Mouse (Mus musculus): ENCODE data around the gene Zfp536. TPM values are rescaled to one million over a fixed set of nuclear protein-coding genes. Genes with fewer than 3 reads are reported as not detected.

The Zfp536 gene
- polyA plus RNA-seq, 1 experiment from 2014 or later, result 3.2 TPM

DNA sequence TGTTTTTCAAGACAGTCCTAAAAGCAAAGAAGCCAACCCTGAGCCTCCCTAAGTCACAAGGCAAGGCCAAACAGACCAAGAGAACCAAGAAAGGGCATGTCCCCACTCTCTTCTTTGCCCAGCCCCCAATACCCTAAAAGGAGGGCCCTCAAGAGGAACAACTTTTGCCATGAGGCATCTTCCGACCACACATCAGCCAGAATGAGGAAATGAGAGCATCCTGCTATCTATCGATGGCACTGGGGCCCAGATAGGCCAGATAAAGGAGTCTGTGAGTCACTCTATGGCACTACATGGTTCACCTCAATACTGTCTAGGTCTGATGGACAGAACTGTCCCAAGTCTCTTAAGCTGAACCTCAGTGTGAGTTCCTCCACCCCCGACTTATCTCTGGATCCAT is 335.6 kb downstream of the Zfp536 start:
- TF ChIP-seq EP300 (IDR thresholded peaks at IDR 0.05) (no peak), CTCF (IDR thresholded peaks at IDR 0.05) (no peak)
- H3K4me2 ChIP-seq (replicated peaks; ENCODE audit: low read depth, low read length), result no peak overlapping the region
- 75% methylated on average over 3 of the region's 3 CpGs for WGBS
- no peak overlapping the region for H3K27ac ChIP-seq (ENCODE audit: low read length)
- H3K9ac ChIP-seq (replicated peaks; ENCODE audit: low read depth), result no peak overlapping the region
- ATAC-seq, result no peak
- no peaks in the 10 kb centered on the region for H3K36me3 ChIP-seq (ENCODE audit: insufficient read depth, low read length)
- no peaks in the 10 kb centered on the region for H3K27me3 ChIP-seq (replicated peaks; ENCODE audit: insufficient read depth, low read length)
- H3K4me3 ChIP-seq (ENCODE audit: low read depth, low read length), result no peak overlapping the region
- DNase-seq (ENCODE audit: low spot score), result no peak
- no peaks in the 10 kb centered on the region for H3K4me1 ChIP-seq (ENCODE audit: insufficient read depth, low read depth, low read length)
- H3K9me3 ChIP-seq (ENCODE audit: low read length), result no peaks in the 10 kb centered on the region

DNA sequence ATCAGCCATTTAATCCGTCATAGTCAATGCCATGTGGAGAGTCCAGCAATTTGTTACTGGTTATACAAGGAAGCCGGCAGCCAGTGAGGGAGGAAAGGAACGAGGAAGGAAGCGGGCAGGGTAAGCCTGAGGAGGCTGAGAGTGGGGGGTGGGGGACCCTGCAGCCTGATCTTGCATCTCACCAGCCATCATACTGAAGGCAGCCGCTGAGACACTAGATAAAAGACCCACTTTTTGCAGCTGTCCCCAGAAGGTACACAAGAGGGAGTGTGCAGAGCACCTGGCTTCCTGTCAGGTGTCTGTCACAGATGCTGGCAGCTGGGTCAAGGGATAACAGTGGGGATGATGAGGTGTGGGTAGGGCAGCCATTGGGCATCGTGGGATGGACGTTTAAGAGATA is 340.3 kb downstream of the Zfp536 start:
- DNase-seq (ENCODE audit: low spot score), result no peak
- no peak overlapping the region for H3K27ac ChIP-seq (ENCODE audit: low read length)
- TF ChIP-seq EP300 (IDR thresholded peaks at IDR 0.05), result no peak
- no peak for TF ChIP-seq CTCF (IDR thresholded peaks at IDR 0.05)
- ATAC-seq, result no peak
- 32% methylated on average over 7 of the region's 7 CpGs for WGBS
- H3K4me3 ChIP-seq (ENCODE audit: low read depth, low read length), result no peak overlapping the region
- no peak overlapping the region for H3K4me2 ChIP-seq (replicated peaks; ENCODE audit: low read depth, low read length)
- no peak overlapping the region for H3K9ac ChIP-seq (replicated peaks; ENCODE audit: low read depth)
- no peaks in the 10 kb centered on the region for H3K4me1 ChIP-seq (ENCODE audit: insufficient read depth, low read depth, low read length)
- no peaks in the 10 kb centered on the region for H3K36me3 ChIP-seq (ENCODE audit: insufficient read depth, low read length)
- H3K9me3 ChIP-seq (ENCODE audit: low read length), result no peaks in the 10 kb centered on the region
- H3K27me3 ChIP-seq (replicated peaks; ENCODE audit: insufficient read depth, low read length), result no peaks in the 10 kb centered on the region

DNA sequence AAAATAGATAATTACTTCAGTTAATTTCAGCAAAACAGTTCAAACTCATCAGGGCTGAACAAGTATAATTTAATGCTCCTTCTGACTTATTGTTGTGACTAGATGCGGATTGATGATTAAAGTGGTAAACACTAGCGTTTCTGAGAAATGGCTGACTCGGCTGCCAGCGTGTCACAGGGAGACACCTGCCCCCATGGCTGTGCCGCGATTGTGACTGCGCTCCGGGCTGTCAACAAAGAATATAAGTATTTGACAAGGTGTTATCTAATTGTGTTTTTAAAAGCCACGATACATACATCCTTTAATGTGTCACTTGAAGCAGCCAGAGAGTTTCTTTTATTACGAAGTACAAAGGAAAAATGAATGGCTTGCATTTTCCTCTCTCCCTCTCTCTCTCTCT is 342.0 kb downstream of the Zfp536 start:
- H3K4me3 ChIP-seq (ENCODE audit: low read depth, low read length), result no peak overlapping the region
- WGBS, result 53% methylated on average over 10 of the region's 10 CpGs

DNA sequence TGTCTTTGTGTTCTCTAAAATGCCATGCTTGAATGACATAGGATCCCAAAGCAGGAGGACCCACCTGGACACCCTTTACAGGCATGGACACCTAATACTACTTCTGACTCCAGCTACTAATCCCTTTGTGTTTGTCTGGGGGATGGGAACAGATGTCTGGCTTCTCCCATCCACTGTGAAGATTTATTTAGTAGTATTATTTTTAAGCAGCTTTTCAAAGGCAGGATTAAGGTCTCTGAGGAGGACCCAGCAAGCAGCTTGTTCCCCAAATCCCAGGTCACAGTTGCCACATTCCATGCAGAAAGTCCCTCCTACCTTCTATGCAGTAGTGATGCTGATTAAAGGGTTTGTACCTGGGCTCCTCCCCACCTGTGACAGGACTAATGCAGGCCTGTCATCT is 347.4 kb downstream of the Zfp536 start:
- no peak for DNase-seq (ENCODE audit: low spot score)

More for the DNA sequence above, 342.0 kb downstream of the Zfp536 start:
- Histone ChIP-seq H3K4me1 (ENCODE audit: insufficient read depth, low read depth, low read length) (no peaks in the 10 kb centered on the region), H3K36me3 (ENCODE audit: insufficient read depth, low read length) (no peaks in the 10 kb centered on the region), H3K27ac (ENCODE audit: low read length) (no peak overlapping the region), H3K9me3 (ENCODE audit: low read length) (no peaks in the 10 kb centered on the region), H3K9ac (replicated peaks; ENCODE audit: low read depth) (no peak overlapping the region), H3K27me3 (replicated peaks; ENCODE audit: insufficient read depth, low read length) (no peaks in the 10 kb centered on the region), H3K4me2 (replicated peaks; ENCODE audit: low read depth, low read length) (no peak overlapping the region)
- ATAC-seq (no peak), DNase-seq (ENCODE audit: low spot score) (no peak)
- no peak for TF ChIP-seq EP300 (IDR thresholded peaks at IDR 0.05)
- TF ChIP-seq CTCF (IDR thresholded peaks at IDR 0.05), result no peak

DNA sequence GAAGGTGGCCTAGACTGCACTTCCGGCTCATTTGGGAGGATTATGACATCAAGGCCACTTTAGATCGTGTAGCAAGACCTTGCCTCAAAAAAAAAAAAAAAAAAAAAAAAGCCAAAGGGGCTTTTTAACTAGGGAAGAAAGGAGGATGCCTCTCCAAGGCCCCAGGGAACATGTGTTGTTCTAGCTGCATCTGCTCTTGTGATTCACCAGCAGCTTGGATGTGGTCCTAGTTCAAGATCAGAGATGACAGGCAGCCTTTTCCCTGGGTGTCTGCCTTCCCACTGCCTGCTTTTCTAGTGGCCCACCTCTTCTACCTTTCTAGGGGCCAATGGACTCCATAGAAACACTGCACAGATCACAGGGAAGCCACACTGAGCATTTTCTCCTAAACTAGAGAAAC is 350.5 kb downstream of the Zfp536 start:
- Histone ChIP-seq H3K9ac (replicated peaks; ENCODE audit: low read depth) (no peak overlapping the region), H3K36me3 (ENCODE audit: insufficient read depth, low read length) (no peaks in the 10 kb centered on the region), H3K4me3 (ENCODE audit: low read depth, low read length) (no peak overlapping the region), H3K4me2 (replicated peaks; ENCODE audit: low read depth, low read length) (no peak overlapping the region), H3K27ac (ENCODE audit: low read length) (no peak overlapping the region), H3K27me3 (replicated peaks; ENCODE audit: insufficient read depth, low read length) (no peaks in the 10 kb centered on the region), H3K9me3 (ENCODE audit: low read length) (no peaks in the 10 kb centered on the region), H3K4me1 (ENCODE audit: insufficient read depth, low read depth, low read length) (no peaks in the 10 kb centered on the region)
- ATAC-seq, result no peak
- no peak for DNase-seq (ENCODE audit: low spot score)
- TF ChIP-seq CTCF (IDR thresholded peaks at IDR 0.05) (no peak), EP300 (IDR thresholded peaks at IDR 0.05) (no peak)
- WGBS, result 46% methylated on average over 2 of the region's 2 CpGs

More for the DNA sequence above, 347.4 kb downstream of the Zfp536 start:
- Histone ChIP-seq H3K4me2 (replicated peaks; ENCODE audit: low read depth, low read length) (no peak overlapping the region), H3K9ac (replicated peaks; ENCODE audit: low read depth) (no peak overlapping the region), H3K36me3 (ENCODE audit: insufficient read depth, low read length) (no peaks in the 10 kb centered on the region), H3K27me3 (replicated peaks; ENCODE audit: insufficient read depth, low read length) (no peaks in the 10 kb centered on the region), H3K27ac (ENCODE audit: low read length) (no peak overlapping the region), H3K9me3 (ENCODE audit: low read length) (no peaks in the 10 kb centered on the region), H3K4me3 (ENCODE audit: low read depth, low read length) (no peak overlapping the region), H3K4me1 (ENCODE audit: insufficient read depth, low read depth, low read length) (no peaks in the 10 kb centered on the region)
- ATAC-seq, result no peak
- no peak for TF ChIP-seq EP300 (IDR thresholded peaks at IDR 0.05)
- TF ChIP-seq CTCF (IDR thresholded peaks at IDR 0.05), result no peak

Other genes starting within 250 kb of the Zfp536 start
- gene Uri1, start 249.9 kb upstream of the Zfp536 start, polyA plus RNA-seq (2015; fragmentation: Nextera tagmentation; extraction: Ambion mirVana), result 32.8 and 33.9 TPM in 2 replicates

Measured in lung, postnatal 0 days (tissue).